Mouse (Mus musculus) liver, embryonic 12.5 days (tissue): Measurements from ENCODE around the gene Olig1. TPM values are rescaled to one million over a fixed set of nuclear protein-coding genes. Genes with fewer than 3 reads are reported as not detected.
"Not testable (repeated sequence)": the region's sequence is repeated elsewhere in the genome, so short reads cannot be mapped to it uniquely, and the experiment has no call there.

Experiments
- ATAC-seq: fragments of 200-750 bp; cut with Nextera tagmentation; 2 replicates; pipeline ENCODE4 v1.8.0; 2017; ENCODE audit warnings: moderate number of reproducible peaks, mild to moderate bottlenecking, moderate library complexity
- H3K27ac ChIP-seq: fragments of 300-500 bp; sonication (generic); 2 replicates; pipeline ENCODE4 v1.5.1; 2016; ENCODE audit warnings: mild to moderate bottlenecking
- H3K27me3 ChIP-seq: fragments of 300-500 bp; sonication (generic); replicated peaks from 2 replicates; pipeline ENCODE4 v1.6.1; 2016; ENCODE audit warnings: mild to moderate bottlenecking, moderate library complexity
- H3K36me3 ChIP-seq: fragments of 300-500 bp; sonication (generic); 2 replicates; pipeline ENCODE4 v1.6.1; 2016; ENCODE audit warnings: mild to moderate bottlenecking, moderate library complexity
- H3K4me1 ChIP-seq: fragments of 300-500 bp; sonication (generic); 2 replicates; pipeline ENCODE4 v1.6.1; 2016
- H3K4me2 ChIP-seq: fragments of 300-500 bp; sonication (generic); 2 replicates; pipeline ENCODE4 v1.6.1; 2016; ENCODE audit warnings: mild to moderate bottlenecking, moderate library complexity
- H3K4me3 ChIP-seq: fragments of 300-500 bp; sonication (generic); 2 replicates; pipeline ENCODE4 v1.5.1; 2016; ENCODE audit warnings: mild to moderate bottlenecking, moderate library complexity
- H3K9ac ChIP-seq: fragments of 300-500 bp; sonication (generic); 2 replicates; pipeline ENCODE4 v1.6.1; 2016; ENCODE audit warnings: mild to moderate bottlenecking, moderate library complexity
- H3K9me3 ChIP-seq: fragments of 300-500 bp; sonication (generic); replicated peaks from 2 replicates; pipeline ENCODE4 v1.6.1; 2016; ENCODE audit warnings: mild to moderate bottlenecking, moderate library complexity
- WGBS: fragments of 180-500 bp; shearing (Covaris S2); methylation state at CpG from one replicate; pipeline ENCODE4 v1.1.7; 2016; ENCODE audit not compliant: insufficient replicate concordance; 5-methylcytosine and 5-hydroxymethylcytosine counted together
- polyA plus RNA-seq: library from polyadenylated mRNA; unstranded; fragments of >200 nt; fragmentation: Nextera tagmentation; extraction: Ambion mirVana; gene quantifications from 2 replicates; pipeline ENCODE4 v1.2.1, GENCODE M21; 2016

The Olig1 gene
- polyA plus RNA-seq, 1 experiment from 2014 or later = not detected

GRCm38 (mm10) chr16:91228238-91229071 is 41.1 kb upstream of the Olig1 start:
- H3K9ac ChIP-seq = no peak overlapping the region
- ATAC-seq = no peak
- H3K4me1 ChIP-seq = peaks cover 9% of the 10 kb centered on the region
- H3K4me2 ChIP-seq = no peak overlapping the region
- WGBS = 8% methylated on average over 30 of the region's 30 CpGs
- H3K36me3 ChIP-seq = no peaks in the 10 kb centered on the region
- no peak overlapping the region for H3K27ac ChIP-seq
- no peaks in the 10 kb centered on the region for H3K9me3 ChIP-seq
- no peak overlapping the region for H3K4me3 ChIP-seq
- peaks cover 100% of the 10 kb centered on the region for H3K27me3 ChIP-seq

- peaks cover 9% of the 10 kb centered on the region for H3K4me1 ChIP-seq
- H3K36me3 ChIP-seq = no peaks in the 10 kb centered on the region
- no peak overlapping the region for H3K4me3 ChIP-seq
- H3K9me3 ChIP-seq = no peaks in the 10 kb centered on the region
- no peak for ATAC-seq
- no peak overlapping the region for H3K4me2 ChIP-seq
- peaks cover 100% of the 10 kb centered on the region for H3K27me3 ChIP-seq
- H3K9ac ChIP-seq = no peak overlapping the region
- H3K27ac ChIP-seq = no peak overlapping the region
- WGBS = 5% methylated on average over 10 of the region's 10 CpGs
Measured at GRCm38 (mm10) chr16:91229072-91229348, 40.6 kb upstream of the Olig1 start.

- Histone ChIP-seq H3K36me3 (no peaks in the 10 kb centered on the region), H3K9ac (no peak overlapping the region), H3K9me3 (no peaks in the 10 kb centered on the region), H3K27ac (no peak overlapping the region), H3K4me2 (no peak overlapping the region), H3K27me3 (peaks cover 100% of the 10 kb centered on the region), H3K4me1 (peaks cover 9% of the 10 kb centered on the region), H3K4me3 (no peak overlapping the region)
- WGBS = 29% methylated on average over 8 of the region's 8 CpGs
- ATAC-seq = no peak
Measured at GRCm38 (mm10) chr16:91229643-91230042, 39.9 kb upstream of the Olig1 start.

- ATAC-seq = no peak
- Histone ChIP-seq H3K9ac (no peak overlapping the region), H3K4me1 (no peaks in the 10 kb centered on the region; the same call in 1 of the 2 replicates), H3K4me2 (no peak overlapping the region), H3K4me3 (no peak overlapping the region), H3K36me3 (no peaks in the 10 kb centered on the region), H3K9me3 (no peaks in the 10 kb centered on the region), H3K27me3 (peaks cover 100% of the 10 kb centered on the region), H3K27ac (no peak overlapping the region)
- 9% methylated on average over 26 of the region's 26 CpGs for WGBS
Measured at GRCm38 (mm10) chr16:91231781-91232469, 37.6 kb upstream of the Olig1 start.

GRCm38 (mm10) chr16:91232470-91233240 is 36.9 kb upstream of the Olig1 start:
- ATAC-seq = no peak
- H3K4me1 ChIP-seq = no peaks in the 10 kb centered on the region
- no peak overlapping the region for H3K27ac ChIP-seq
- H3K4me3 ChIP-seq = no peak overlapping the region
- H3K4me2 ChIP-seq = no peak overlapping the region
- peaks cover 100% of the 10 kb centered on the region for H3K27me3 ChIP-seq
- H3K9ac ChIP-seq = no peak overlapping the region
- H3K36me3 ChIP-seq = no peaks in the 10 kb centered on the region
- WGBS = 11% methylated on average over 25 of the region's 25 CpGs
- H3K9me3 ChIP-seq = no peaks in the 10 kb centered on the region

- Histone ChIP-seq H3K4me2 (no peak overlapping the region), H3K27ac (no peak overlapping the region), H3K9me3 (no peaks in the 10 kb centered on the region), H3K9ac (no peak overlapping the region), H3K4me1 (no peaks in the 10 kb centered on the region), H3K4me3 (no peak overlapping the region), H3K27me3 (peaks cover 100% of the 10 kb centered on the region), H3K36me3 (no peaks in the 10 kb centered on the region)
- ATAC-seq = no peak
- 27% methylated on average over 11 of the region's 11 CpGs for WGBS
Measured at GRCm38 (mm10) chr16:91233241-91233944, 36.2 kb upstream of the Olig1 start.

GRCm38 (mm10) chr16:91239024-91239423 is 30.5 kb upstream of the Olig1 start:
- Histone ChIP-seq H3K4me3 (no peak overlapping the region), H3K27me3 (peaks cover 89% of the 10 kb centered on the region), H3K9ac (no peak overlapping the region), H3K4me2 (no peak overlapping the region), H3K36me3 (no peaks in the 10 kb centered on the region), H3K27ac (no peak overlapping the region), H3K4me1 (no peaks in the 10 kb centered on the region), H3K9me3 (no peaks in the 10 kb centered on the region)
- ATAC-seq = no peak
- WGBS = 15% methylated on average over 4 of the region's 4 CpGs

GRCm38 (mm10) chr16:91246292-91246691 is 23.3 kb upstream of the Olig1 start:
- Histone ChIP-seq H3K4me2 (no peak overlapping the region), H3K27ac (no peak overlapping the region), H3K9me3 (no peaks in the 10 kb centered on the region), H3K27me3 (peaks cover 50% of the 10 kb centered on the region), H3K9ac (no peak overlapping the region), H3K36me3 (no peaks in the 10 kb centered on the region), H3K4me3 (no peak overlapping the region), H3K4me1 (no peaks in the 10 kb centered on the region)
- WGBS = 67% methylated on average over 9 of the region's 9 CpGs
- ATAC-seq = no peak

GRCm38 (mm10) chr16:91255419-91256164 is 14.0 kb upstream of the Olig1 start:
- Histone ChIP-seq H3K27me3 (peaks cover 51% of the 10 kb centered on the region), H3K4me2 (peak overlapping the region; percentile 44)
- H3K4me3 ChIP-seq, H3K9me3 ChIP-seq, H3K9ac ChIP-seq, H3K36me3 ChIP-seq, ATAC-seq, H3K27ac ChIP-seq, H3K4me1 ChIP-seq: not testable (repeated sequence)
- WGBS = 20% methylated on average over 24 of the region's 28 CpGs

GRCm38 (mm10) chr16:91258956-91259355 is 10.6 kb upstream of the Olig1 start:
- 28% methylated on average over 3 of the region's 3 CpGs for WGBS

GRCm38 (mm10) chr16:91260861-91261260 is 8.7 kb upstream of the Olig1 start:
- Histone ChIP-seq H3K27ac (no peak overlapping the region), H3K4me1 (no peaks in the 10 kb centered on the region), H3K36me3 (no peaks in the 10 kb centered on the region), H3K27me3 (peaks cover 93% of the 10 kb centered on the region), H3K9me3 (no peaks in the 10 kb centered on the region), H3K9ac (no peak overlapping the region), H3K4me3 (no peak overlapping the region), H3K4me2 (no peak overlapping the region)
- no peak for ATAC-seq
- WGBS = 63% methylated on average over 3 of the region's 3 CpGs

More at GRCm38 (mm10) chr16:91258956-91259355, 10.6 kb upstream of the Olig1 start:
- Histone ChIP-seq H3K4me1 (no peaks in the 10 kb centered on the region), H3K9ac (no peak overlapping the region), H3K4me2 (no peak overlapping the region), H3K27ac (no peak overlapping the region), H3K9me3 (no peaks in the 10 kb centered on the region), H3K4me3 (no peak overlapping the region), H3K27me3 (peaks cover 83% of the 10 kb centered on the region), H3K36me3 (no peaks in the 10 kb centered on the region)
- ATAC-seq = no peak
